Mouse (Mus musculus) bone marrow macrophage, adult 2 months (primary cell): Measurements from ENCODE around the gene Fcho1.

Source experiments
- CTCF ChIP-seq: IDR thresholded peaks from 2 replicates; pipeline ENCODE4 v1.5.1; 2012; ENCODE audit warnings: low read depth, mild to moderate bottlenecking, low read length, moderate library complexity
- POLR2A ChIP-seq: IDR thresholded peaks from 2 replicates; pipeline ENCODE4 v1.6.1; 2012; ENCODE audit warnings: mild to moderate bottlenecking, low read depth, low read length, borderline replicate concordance

DNA sequence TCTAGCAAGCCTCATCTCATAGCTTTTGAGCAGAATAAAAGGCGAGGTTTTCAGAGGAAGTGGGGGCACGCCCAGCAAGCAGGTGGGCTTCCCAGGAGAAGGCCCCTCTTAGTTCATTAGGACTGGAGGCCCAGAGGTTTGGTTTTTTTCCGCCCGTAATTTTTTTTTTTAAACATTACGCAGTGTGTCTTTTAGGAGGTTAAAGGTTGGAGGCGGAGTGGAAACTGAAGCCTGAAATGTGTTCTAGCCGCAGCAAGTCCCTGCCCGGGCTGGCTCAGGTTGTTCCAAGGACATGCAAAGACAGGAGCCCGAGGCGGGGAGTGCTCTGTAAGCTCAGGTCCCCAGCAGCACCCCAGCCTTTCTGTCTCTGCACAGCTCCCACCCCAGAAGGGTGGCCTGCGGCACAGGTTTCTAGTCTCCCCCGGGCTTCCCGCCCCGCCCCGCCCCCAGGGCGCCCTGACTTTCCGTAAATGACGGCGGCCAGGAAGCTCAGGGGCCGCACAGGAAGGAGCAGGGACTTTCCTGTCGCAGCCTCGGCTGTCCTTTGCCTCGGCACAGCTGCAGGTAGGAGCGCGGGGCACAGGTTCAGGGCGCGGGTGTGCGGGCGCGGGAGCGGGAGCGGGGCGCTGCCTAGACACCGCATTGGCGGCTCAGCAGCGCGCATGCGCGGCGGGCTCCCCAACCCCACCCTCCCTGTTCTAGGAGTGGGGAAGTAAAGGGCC lies 49.3 kb downstream of the Fcho1 start, which contains the start of gene Jak3:
- TF ChIP-seq CTCF (no peak), POLR2A (no peak)
